Mouse (Mus musculus) heart, embryonic 14.5 days (tissue): ENCODE measurements around the gene Fam69a. TPM values are rescaled to one million over a fixed set of nuclear protein-coding genes. Genes with fewer than 3 reads are reported as not detected.
"Not testable (repeated sequence)": the region's sequence is repeated elsewhere in the genome, so short reads cannot be mapped to it uniquely, and the experiment has no call there.

Source experiments
- ATAC-seq: fragments of 200-750 bp; cut with Nextera tagmentation; 2 replicates; pipeline ENCODE4 v1.8.0; 2017; ENCODE audit warnings: low read depth, moderate TSS enrichment; ENCODE audit not compliant: insufficient number of reproducible peaks, insufficient read depth, low FRiP score
- H3K27ac ChIP-seq, 2 experiments: fragments of 200-500 bp in 1 of 2; fragments of 300-500 bp in 1 of 2; sonication (generic) in 1 of 2; replicated peaks in 1 of 2; 2 replicates each; pipeline ENCODE4 v1.5.1; 2012 to 2014; ENCODE audit warnings: low read depth in 2 of 2, low read length in 2 of 2, control low read depth in 1 of 2, mild to moderate bottlenecking in 1 of 2, mixed read lengths in 1 of 2; ENCODE audit not compliant: control insufficient read depth in 1 of 2, insufficient read depth in 1 of 2
- H3K27me3 ChIP-seq: fragments of 300-500 bp; sonication (generic); 2 replicates; pipeline ENCODE4 v1.6.1; 2014; ENCODE audit warnings: mild to moderate bottlenecking, low read length, control low read depth; ENCODE audit not compliant: control insufficient read depth, insufficient read depth
- H3K36me3 ChIP-seq: fragments of 300-500 bp; sonication (generic); 2 replicates; pipeline ENCODE4 v1.6.1; 2014; ENCODE audit warnings: mild to moderate bottlenecking, control low read depth, low read length, mixed read lengths; ENCODE audit not compliant: control insufficient read depth, insufficient read depth
- H3K4me1 ChIP-seq, 2 experiments: fragments of 200-500 bp in 1 of 2; fragments of 300-500 bp in 1 of 2; sonication (generic) in 1 of 2; 2 replicates each; pipeline ENCODE4 v1.6.1; 2012 to 2014; ENCODE audit warnings: low read length in 2 of 2, control low read depth in 1 of 2, mixed read lengths in 1 of 2; ENCODE audit not compliant: control insufficient read depth in 2 of 2, insufficient read depth in 2 of 2
- H3K4me2 ChIP-seq: fragments of 300-500 bp; sonication (generic); 2 replicates; pipeline ENCODE4 v1.6.1; 2014; ENCODE audit warnings: mild to moderate bottlenecking, low read length
- H3K4me3 ChIP-seq, 2 experiments: fragments of 200-500 bp in 1 of 2; fragments of 300-500 bp in 1 of 2; sonication (generic) in 1 of 2; 2 replicates each; pipeline ENCODE4 v1.5.1; 2012 to 2014; ENCODE audit warnings: low read length in 2 of 2, mild to moderate bottlenecking in 2 of 2, control low read depth in 1 of 2, low read depth in 1 of 2, moderate library complexity in 1 of 2; ENCODE audit not compliant: control insufficient read depth in 1 of 2, insufficient read depth in 1 of 2
- H3K9ac ChIP-seq: fragments of 300-500 bp; sonication (generic); 2 replicates; pipeline ENCODE4 v1.6.1; 2014; ENCODE audit warnings: mild to moderate bottlenecking, low read length
- H3K9me3 ChIP-seq: fragments of 300-500 bp; sonication (generic); 2 replicates; pipeline ENCODE4 v1.6.1; 2016; ENCODE audit warnings: low read length, control low read depth; ENCODE audit not compliant: control insufficient read depth
- WGBS: fragments of 180-500 bp; shearing (Covaris S2); extraction: QIAGEN DNeasy Blood & Tissue Kit; methylation state at CpG from one replicate; pipeline ENCODE4 v1.1.7; 2014; 5-methylcytosine and 5-hydroxymethylcytosine counted together
- polyA plus RNA-seq: library from polyadenylated mRNA; unstranded; fragments of >200 nt; fragmentation: Nextera tagmentation; extraction: Ambion mirVana; gene quantifications from 2 replicates; pipeline ENCODE4 v1.2.1, GENCODE M21; 2014

Gene Fam69a
- polyA plus RNA-seq, 1 experiment from 2014 or later, result 19.8 TPM

DNA sequence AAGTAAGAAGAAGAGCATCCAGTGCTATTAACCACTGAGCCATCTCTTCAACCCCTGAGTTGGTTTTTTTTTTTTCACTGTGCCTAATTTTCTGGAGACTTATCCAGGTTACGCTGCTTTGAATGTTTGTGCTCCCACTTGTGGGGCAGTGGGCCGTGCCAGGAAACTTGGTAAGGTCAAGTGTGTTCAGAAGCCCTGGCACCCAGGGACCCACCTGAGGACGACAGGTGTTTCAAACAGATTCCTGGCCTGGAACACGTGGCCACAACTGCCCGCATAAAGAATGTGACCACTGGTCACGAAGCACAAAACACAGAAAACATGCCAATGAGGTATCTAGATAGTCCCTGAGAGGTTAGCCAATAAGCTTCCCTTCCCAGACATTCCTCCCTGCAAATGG, 43.4 kb downstream of the Fam69a start:
- 85% methylated on average over 6 of the region's 6 CpGs for WGBS

DNA sequence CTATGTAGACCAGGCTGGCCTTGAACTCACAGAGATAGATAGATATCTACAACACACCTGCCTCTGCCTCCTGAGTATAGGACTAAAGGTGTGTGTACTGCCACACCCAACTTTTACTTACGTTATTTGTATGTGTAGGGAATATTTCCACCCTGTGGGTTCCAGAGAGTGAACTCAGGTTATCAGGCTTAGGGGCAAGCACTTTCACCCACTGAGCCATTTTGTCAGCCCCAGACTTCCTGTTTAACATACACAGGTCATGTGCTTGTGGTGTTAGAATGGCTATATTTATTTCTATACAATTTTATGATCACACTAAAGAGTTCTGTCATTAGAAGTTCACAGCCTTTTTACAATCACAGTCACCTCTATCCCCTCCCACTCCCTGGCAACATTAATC, 43.9 kb downstream of the Fam69a start:
- H3K27ac ChIP-seq, result no peak overlapping the region
- H3K36me3 ChIP-seq, result no peaks in the 10 kb centered on the region
- peaks cover 2 to 26% of the 10 kb centered on the region in 2 experiments; a peak in 3 of 4 replicates for H3K4me1 ChIP-seq
- H3K4me2 ChIP-seq, result no peak overlapping the region
- ATAC-seq, result no peak
- no peaks in the 10 kb centered on the region for H3K9me3 ChIP-seq
- 86% methylated on average over 1 of the region's 1 CpGs for WGBS
- H3K27me3 ChIP-seq, result no peaks in the 10 kb centered on the region
- H3K9ac ChIP-seq, result no peak overlapping the region
- H3K4me3 ChIP-seq, result no peak overlapping the region

More for the DNA sequence above, 43.4 kb downstream of the Fam69a start:
- no peak overlapping the region for H3K4me3 ChIP-seq
- no peak for ATAC-seq
- H3K4me1 ChIP-seq, result peaks cover 2 to 27% of the 10 kb centered on the region in 2 experiments; a peak in 3 of 4 replicates
- H3K36me3 ChIP-seq, result no peaks in the 10 kb centered on the region
- no peaks in the 10 kb centered on the region for H3K9me3 ChIP-seq
- no peak overlapping the region for H3K4me2 ChIP-seq
- H3K27ac ChIP-seq, result no peak overlapping the region
- no peaks in the 10 kb centered on the region for H3K27me3 ChIP-seq
- no peak overlapping the region for H3K9ac ChIP-seq

DNA sequence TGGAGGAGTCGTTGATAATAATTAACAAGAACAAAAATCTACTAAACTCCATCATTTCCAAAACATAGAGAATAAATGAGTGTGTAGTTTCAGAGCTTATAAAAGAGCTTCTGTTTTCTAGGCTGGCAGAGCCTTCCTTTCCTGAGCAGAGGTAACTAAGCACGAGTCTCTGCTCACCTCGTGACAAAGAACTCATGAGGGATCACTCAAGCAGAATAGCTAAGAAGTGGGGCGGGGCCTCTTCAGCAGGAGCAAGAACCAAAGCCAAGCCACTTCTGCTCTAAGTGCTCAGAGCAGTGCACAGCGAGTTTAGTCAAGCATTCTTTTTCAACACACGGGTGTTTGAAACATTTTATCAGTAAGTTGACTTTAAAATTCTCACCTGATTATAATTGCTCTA, 45.7 kb downstream of the Fam69a start:
- H3K36me3 ChIP-seq, result no peaks in the 10 kb centered on the region
- H3K4me2 ChIP-seq, result no peak overlapping the region
- no peak overlapping the region for H3K9ac ChIP-seq
- no peak for ATAC-seq
- 39% methylated on average over 6 of the region's 6 CpGs for WGBS
- H3K9me3 ChIP-seq, result no peaks in the 10 kb centered on the region
- no peak overlapping the region for H3K27ac ChIP-seq
- no peak overlapping the region for H3K4me3 ChIP-seq
- peaks cover 2 to 9% of the 10 kb centered on the region in 2 experiments; a peak in 1 of 4 replicates for H3K4me1 ChIP-seq
- no peaks in the 10 kb centered on the region for H3K27me3 ChIP-seq

DNA sequence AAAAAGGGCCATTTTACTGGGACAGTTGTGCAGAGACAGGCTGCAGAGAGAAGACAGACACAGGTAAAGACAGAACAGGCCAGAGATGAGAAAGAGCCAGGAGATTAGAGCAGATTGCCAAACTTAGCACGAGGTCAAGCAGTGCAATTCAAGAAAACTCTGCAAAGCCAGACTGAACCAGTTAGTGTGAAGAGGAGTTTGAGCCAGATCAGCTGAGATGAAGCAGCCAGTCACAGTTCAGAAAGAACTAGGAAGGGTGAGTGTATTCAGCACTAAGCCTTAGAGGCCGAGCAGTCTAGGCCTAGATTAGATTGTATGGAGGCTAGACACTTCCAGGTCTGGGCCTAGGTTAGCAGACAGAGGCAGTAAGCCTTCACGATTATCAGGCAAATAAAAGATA, 47.2 kb downstream of the Fam69a start:
- Histone ChIP-seq H3K27ac (no peak overlapping the region), H3K27me3 (no peaks in the 10 kb centered on the region), H3K36me3 (no peaks in the 10 kb centered on the region), H3K9ac (no peak overlapping the region), H3K4me1 (peaks cover 2 to 9% of the 10 kb centered on the region in 2 experiments; a peak in 1 of 4 replicates), H3K9me3 (no peaks in the 10 kb centered on the region), H3K4me3 (no peak overlapping the region), H3K4me2 (no peak overlapping the region)
- no peak for ATAC-seq
- 41% methylated on average over 3 of the region's 3 CpGs for WGBS

DNA sequence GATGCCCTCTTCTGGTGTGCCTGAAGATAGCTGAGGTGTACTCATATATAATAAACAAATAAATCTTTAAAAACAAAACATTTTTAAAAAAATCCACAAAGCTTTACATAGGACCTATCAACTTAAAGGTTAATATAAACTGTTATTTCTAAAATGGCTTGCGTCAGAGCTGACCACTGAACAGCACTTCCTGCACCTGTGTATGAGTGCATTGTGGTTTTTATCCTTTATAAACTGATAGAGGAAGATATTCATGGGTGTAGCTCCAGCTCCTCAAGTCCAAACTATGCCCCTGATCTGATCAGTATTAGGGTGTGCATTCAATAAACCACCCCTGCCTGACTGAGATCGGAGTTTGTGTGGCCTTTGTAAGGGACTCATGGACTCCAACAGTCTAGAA, 48.0 kb downstream of the Fam69a start:
- 94% methylated on average over 2 of the region's 2 CpGs for WGBS

DNA sequence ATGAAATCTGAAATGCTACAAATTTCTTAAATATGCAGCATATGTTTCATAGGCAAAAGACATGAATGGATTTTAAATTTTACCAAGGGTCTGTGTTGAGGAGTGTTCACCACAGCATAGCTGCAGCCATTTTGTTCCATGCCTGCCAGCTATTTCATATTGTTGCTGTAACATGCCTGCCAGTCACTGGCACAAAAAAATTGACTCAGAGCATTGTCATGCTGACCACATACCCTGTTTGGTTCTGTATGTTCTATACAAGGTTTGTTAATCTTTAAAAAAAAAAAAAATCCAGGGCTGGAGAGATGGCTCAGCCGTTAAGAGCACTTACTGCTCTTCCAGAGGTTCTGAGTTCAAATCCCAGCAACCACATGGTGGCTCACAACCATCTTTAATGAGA, 48.4 kb downstream of the Fam69a start:
- H3K36me3 ChIP-seq, H3K4me3 ChIP-seq, H3K4me2 ChIP-seq, ATAC-seq, H3K27me3 ChIP-seq, H3K4me1 ChIP-seq, H3K27ac ChIP-seq, H3K9ac ChIP-seq, H3K9me3 ChIP-seq: not testable (repeated sequence)
- WGBS, result 78% methylated on average over 1 of the region's 1 CpGs

More for the DNA sequence above, 48.0 kb downstream of the Fam69a start:
- Histone ChIP-seq H3K4me3 (no peak overlapping the region), H3K27ac (no peak overlapping the region), H3K9me3 (no peaks in the 10 kb centered on the region), H3K9ac (no peak overlapping the region), H3K4me1 (peaks cover 2 to 9% of the 10 kb centered on the region in 2 experiments; a peak in 1 of 4 replicates), H3K4me2 (no peak overlapping the region), H3K36me3 (no peaks in the 10 kb centered on the region), H3K27me3 (no peaks in the 10 kb centered on the region)
- ATAC-seq, result no peak

DNA sequence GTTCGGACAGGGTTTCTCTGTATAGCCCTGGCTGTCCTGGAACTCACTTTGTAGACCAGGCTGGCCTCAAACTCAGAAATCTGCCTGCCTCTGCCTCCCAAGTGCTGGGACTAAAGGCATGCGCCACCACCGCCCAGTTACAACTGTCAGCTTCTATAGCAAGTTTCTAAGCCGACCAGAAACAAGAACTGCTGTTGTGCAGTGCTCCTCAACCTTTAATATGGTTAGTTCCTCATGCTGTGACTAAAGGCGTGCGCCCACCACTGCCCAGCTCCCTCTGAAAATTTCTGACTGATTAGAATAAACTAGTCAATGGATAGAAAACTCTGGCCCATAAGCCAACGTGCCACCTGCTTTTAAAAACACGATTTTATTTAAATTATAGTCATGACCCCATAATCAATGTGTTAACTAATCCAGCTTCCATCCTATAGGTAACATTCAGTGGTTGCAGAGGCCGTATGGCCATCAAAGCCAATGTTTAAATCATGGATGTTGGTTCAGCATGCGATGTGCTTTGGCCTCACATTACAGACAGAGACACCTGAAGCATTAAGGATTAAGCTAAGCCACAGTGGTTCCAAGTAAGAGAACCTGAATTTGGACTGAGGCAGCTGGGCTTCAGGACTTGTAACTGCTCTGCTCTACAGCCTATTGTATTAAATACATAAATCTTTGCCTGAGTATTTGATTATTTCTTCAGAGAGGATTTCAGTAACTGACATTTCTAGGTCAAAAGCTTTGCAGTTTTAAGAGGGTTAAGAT, 50.1 kb downstream of the Fam69a start:
- Histone ChIP-seq H3K27me3 (no peaks in the 10 kb centered on the region), H3K9ac (no peak overlapping the region), H3K36me3 (no peaks in the 10 kb centered on the region), H3K27ac (no peak overlapping the region), H3K4me1 (peaks cover 2 to 9% of the 10 kb centered on the region in 2 experiments; a peak in 1 of 4 replicates), H3K4me2 (no peak overlapping the region), H3K4me3 (no peak overlapping the region), H3K9me3 (no peaks in the 10 kb centered on the region)
- 91% methylated on average over 10 of the region's 10 CpGs for WGBS
- ATAC-seq, result no peak
